In the genomic region with DNA sequence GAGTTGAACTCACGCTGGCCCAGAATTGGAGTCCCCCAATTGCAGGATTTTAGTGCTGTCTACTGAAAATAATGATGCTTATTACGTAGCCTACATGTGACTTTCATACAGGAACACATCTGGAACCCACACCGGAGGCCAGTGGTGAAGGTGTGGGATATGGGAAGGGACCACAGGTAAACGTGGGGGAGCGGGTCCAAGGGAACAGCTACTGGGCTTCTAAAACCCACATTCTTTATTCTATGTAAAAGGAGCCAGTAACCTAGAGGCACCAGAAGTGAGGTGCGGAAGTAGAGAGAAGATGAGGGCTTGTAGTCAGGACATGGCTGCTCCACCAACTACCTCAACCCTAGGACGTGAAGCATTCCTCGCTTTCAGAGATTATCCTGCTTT, we compare ENCODE assay signal across 10 mouse cellular contexts.
DNase-seq lines count a peak whose midpoint lies in the region; ATAC-seq and TF ChIP-seq lines count a peak whose summit lies in the region.
"Had no signal": no experiment of that assay in that cellular context is flagged by ENCODE, and none has a peak within 500 bp of the region (broad histone marks: within the 10 kb centered on the region; RNA-seq: fewer than 3 reads in every experiment).

No protein-coding gene starts in this region.

- no peak for TF ChIP-seq CTCF in stomach, postnatal 0 days (IDR thresholded peaks at IDR 0.05; ENCODE audit: low read depth)

- H3K9ac ChIP-seq in limb, embryonic 12.5 days (replicated peaks) = no peak overlapping the region
- H3K9ac ChIP-seq in midbrain, embryonic 11.5 days (ENCODE audit: low read length) = no peak overlapping the region
- H3K9ac ChIP-seq in stomach, postnatal 0 days (ENCODE audit: low read length) = no peak overlapping the region
- H3K9ac ChIP-seq: embryonic facial prominence, embryonic 15.5 days had no signal

- H3K27me3 ChIP-seq in heart, embryonic 10.5 days (ENCODE audit: insufficient read depth, poor library complexity, severe bottlenecking) = no peaks in the 10 kb centered on the region
- peaks cover 13% of the 10 kb centered on the region for H3K27me3 ChIP-seq in limb, embryonic 12.5 days
- peaks cover 11% of the 10 kb centered on the region; the same call in 1 of the 2 replicates for H3K27me3 ChIP-seq in limb, embryonic 10.5 days (ENCODE audit: low read depth, poor library complexity, severe bottlenecking)
- no peaks in the 10 kb centered on the region for H3K27me3 ChIP-seq in midbrain, embryonic 11.5 days (ENCODE audit: control insufficient read depth, insufficient read depth, low read length)
- no peaks in the 10 kb centered on the region for H3K27me3 ChIP-seq in stomach, postnatal 0 days (ENCODE audit: control insufficient read depth, insufficient read depth, low read length)
- H3K27me3 ChIP-seq: embryonic facial prominence, embryonic 15.5 days had no signal

- no peak for ATAC-seq in limb, embryonic 12.5 days (ENCODE audit: insufficient number of reproducible peaks, insufficient read depth, low FRiP score, low TSS enrichment, low read depth)
- peak; percentile 12; the same call in 1 of the 2 replicates for ATAC-seq in midbrain, embryonic 11.5 days (ENCODE audit: low FRiP score)
- ATAC-seq in stomach, postnatal 0 days (ENCODE audit: low FRiP score, low TSS enrichment) = no peak
- ATAC-seq: intestine, postnatal 0 days had no signal

- H3K27ac ChIP-seq in heart, embryonic 10.5 days = no peak overlapping the region
- no peak overlapping the region for H3K27ac ChIP-seq in limb, embryonic 12.5 days
- no peak overlapping the region for H3K27ac ChIP-seq in limb, embryonic 10.5 days
- H3K27ac ChIP-seq in midbrain, embryonic 11.5 days (ENCODE audit: low read depth, low read length) = peak overlapping the region; percentile 58; the same call in 1 of the 2 replicates
- peak overlapping the region; percentile 53; the same call in 1 of the 2 replicates for H3K27ac ChIP-seq in stomach, postnatal 0 days (replicated peaks)
- H3K27ac ChIP-seq: embryonic facial prominence, embryonic 15.5 days had no signal

- no peak for TF ChIP-seq EP300 in stomach, postnatal 0 days (optimal IDR thresholded peaks at IDR 0.05)

- peak overlapping the region; percentile 40; the same call in 1 of the 2 replicates for H3K4me3 ChIP-seq in heart, embryonic 10.5 days
- H3K4me3 ChIP-seq in limb, embryonic 12.5 days (replicated peaks) = no peak overlapping the region
- no peak overlapping the region for H3K4me3 ChIP-seq in limb, embryonic 10.5 days
- no peak overlapping the region for H3K4me3 ChIP-seq in midbrain, embryonic 11.5 days (ENCODE audit: low read depth, low read length)
- H3K4me3 ChIP-seq in stomach, postnatal 0 days (ENCODE audit: low read depth, low read length) = no peak overlapping the region
- H3K4me3 ChIP-seq: embryonic facial prominence, embryonic 15.5 days had no signal

- DNase-seq in heart, embryonic 10.5 days (ENCODE audit: low spot score) = peak; percentile 52
- DNase-seq in heart, postnatal 25 days (ENCODE audit: low spot score) = no peak
- DNase-seq in limb, embryonic 10.5 days (ENCODE audit: low spot score) = no peak
- no peak for DNase-seq in midbrain, embryonic 11.5 days (ENCODE audit: low spot score, missing footprints)
- DNase-seq in stomach, postnatal 0 days (ENCODE audit: low spot score) = no peak
- no peak for DNase-seq in testis, postnatal 10 days (ENCODE audit: low spot score)
- DNase-seq: heart, postnatal 36 days had no signal

- intact Hi-C loops in heart, postnatal 25 days (cut with DNase I) = no loop called here

- peaks cover 21% of the 10 kb centered on the region for H3K4me1 ChIP-seq in heart, embryonic 10.5 days
- H3K4me1 ChIP-seq in limb, embryonic 12.5 days (replicated peaks) = peaks cover 9% of the 10 kb centered on the region; the same call in 1 of the 2 replicates
- peaks cover 10% of the 10 kb centered on the region for H3K4me1 ChIP-seq in limb, embryonic 10.5 days
- H3K4me1 ChIP-seq in midbrain, embryonic 11.5 days (ENCODE audit: control insufficient read depth, insufficient read depth, low read length) = peaks cover 19% of the 10 kb centered on the region
- H3K4me1 ChIP-seq in stomach, postnatal 0 days (replicated peaks; ENCODE audit: control insufficient read depth, insufficient read depth) = no peaks in the 10 kb centered on the region

- H3K36me3 ChIP-seq in heart, embryonic 10.5 days = no peaks in the 10 kb centered on the region
- no peaks in the 10 kb centered on the region for H3K36me3 ChIP-seq in limb, embryonic 12.5 days
- no peaks in the 10 kb centered on the region for H3K36me3 ChIP-seq in limb, embryonic 10.5 days
- H3K36me3 ChIP-seq in midbrain, embryonic 11.5 days (ENCODE audit: control insufficient read depth, insufficient read depth, low read length) = no peaks in the 10 kb centered on the region
- no peaks in the 10 kb centered on the region for H3K36me3 ChIP-seq in stomach, postnatal 0 days (ENCODE audit: control insufficient read depth, insufficient read depth, low read length)
- H3K36me3 ChIP-seq: embryonic facial prominence, embryonic 15.5 days had no signal

- 53% methylated on average over 8 of the region's 8 CpGs for WGBS in heart, embryonic 10.5 days
- 53% methylated on average over 8 of the region's 8 CpGs for WGBS in limb, embryonic 12.5 days
- WGBS in limb, embryonic 10.5 days = 59% methylated on average over 8 of the region's 8 CpGs
- 54% methylated on average over 8 of the region's 8 CpGs for WGBS in midbrain, embryonic 11.5 days
- WGBS in stomach, postnatal 0 days = 62% methylated on average over 8 of the region's 8 CpGs

- no peaks in the 10 kb centered on the region for H3K9me3 ChIP-seq in heart, embryonic 10.5 days
- H3K9me3 ChIP-seq in limb, embryonic 12.5 days = no peaks in the 10 kb centered on the region
- no peaks in the 10 kb centered on the region for H3K9me3 ChIP-seq in limb, embryonic 10.5 days (replicated peaks)
- H3K9me3 ChIP-seq in midbrain, embryonic 11.5 days (ENCODE audit: control insufficient read depth, low read length) = no peaks in the 10 kb centered on the region
- no peaks in the 10 kb centered on the region for H3K9me3 ChIP-seq in stomach, postnatal 0 days (ENCODE audit: control insufficient read depth, low read length)
- H3K9me3 ChIP-seq: embryonic facial prominence, embryonic 15.5 days had no signal

- peak overlapping the region; percentile 39 for H3K4me2 ChIP-seq in limb, embryonic 12.5 days
- no peak overlapping the region for H3K4me2 ChIP-seq in midbrain, embryonic 11.5 days
- no peak overlapping the region for H3K4me2 ChIP-seq in stomach, postnatal 0 days (replicated peaks; ENCODE audit: low read depth)

Comparison
In these comparisons a context has a peak if more than half of its experiments do, and no peak if none do; other contexts are left out.
1. H3K27ac ChIP-seq: peak in midbrain, embryonic 11.5 days (single experiment) and stomach, postnatal 0 days (single experiment); none in heart, embryonic 10.5 days (single experiment), limb, embryonic 12.5 days (single experiment) and limb, embryonic 10.5 days (single experiment).